In the genomic region with DNA sequence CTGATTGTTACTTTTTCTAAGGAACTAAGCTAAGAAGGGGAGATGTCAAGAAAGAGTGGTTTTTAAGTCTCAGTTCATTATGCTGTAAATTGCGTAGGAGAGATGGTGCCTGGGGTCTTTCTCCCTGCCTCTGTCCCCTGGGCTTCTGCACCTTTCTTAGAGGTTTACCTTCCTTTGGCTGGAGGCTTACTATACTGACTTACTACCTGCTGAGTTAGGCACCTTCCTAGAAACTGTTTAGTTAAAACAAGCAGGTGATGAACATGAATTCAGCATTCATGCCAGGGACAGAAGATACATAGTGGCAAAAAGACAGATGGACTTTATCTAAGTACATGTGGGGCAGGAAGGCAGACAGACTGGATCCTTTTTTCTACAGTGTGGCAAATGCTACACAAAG, we compare ENCODE assay signal across 18 mouse cellular contexts. TPM values are rescaled to one million over a fixed set of nuclear protein-coding genes. Genes with fewer than 3 reads are reported as not detected.
"Had no signal": no experiment of that assay in that cellular context is flagged by ENCODE, and none has a peak within 500 bp of the region (broad histone marks: within the 10 kb centered on the region; RNA-seq: fewer than 3 reads in every experiment).

No protein-coding gene starts in this region.

- H3K4me2 ChIP-seq: neural tube, embryonic 12.5 days; neural tube, embryonic 13.5 days; neural tube, embryonic 15.5 days; stomach, embryonic 15.5 days had no signal

- H3K9ac ChIP-seq: neural tube, embryonic 12.5 days; neural tube, embryonic 13.5 days; neural tube, embryonic 15.5 days; stomach, embryonic 15.5 days had no signal

- H3K9me3 ChIP-seq: neural tube, embryonic 12.5 days; neural tube, embryonic 13.5 days; neural tube, embryonic 15.5 days; stomach, embryonic 15.5 days had no signal

- H3K4me3 ChIP-seq: neural tube, embryonic 12.5 days; neural tube, embryonic 13.5 days; neural tube, embryonic 15.5 days; stomach, embryonic 15.5 days had no signal

- DNase-seq: retina, postnatal 1 day; right cerebral cortex, adult 18-20 months; right cerebral cortex, postnatal 14 days; right cerebral cortex, postnatal 25 days; right cerebral cortex, postnatal 4 days; spleen, adult 18-20 months; thymus, adult 18-20 months; thymus, postnatal 36 days; thymus, postnatal 4 days had no signal

- H3K36me3 ChIP-seq: neural tube, embryonic 12.5 days; neural tube, embryonic 13.5 days; neural tube, embryonic 15.5 days; stomach, embryonic 15.5 days had no signal

- H3K27ac ChIP-seq: neural tube, embryonic 12.5 days; neural tube, embryonic 13.5 days; neural tube, embryonic 15.5 days; stomach, embryonic 15.5 days; stomach, postnatal 0 days had no signal

RNA-seq across cellular contexts. Expression of a gene that starts 2.0 kb away (rescaled TPM):
- total RNA-seq: neutrophil, adult 5-6 weeks had no signal
- polyA plus RNA-seq: testis, adult 2 months had no signal

RNA-seq across cellular contexts. Expression of a gene that starts 16.7 kb away (rescaled TPM):
- polyA plus RNA-seq: small intestine, adult 2 months had no signal

RNA-seq across cellular contexts. Expression of a gene that starts 23.7 kb away (rescaled TPM):
- polyA plus RNA-seq: neural tube, embryonic 11.5 days had no signal

RNA-seq across cellular contexts. Expression of a gene that starts 34.1 kb away (rescaled TPM):
- total RNA-seq: neutrophil, adult 5-6 weeks had no signal
